In the genomic region with DNA sequence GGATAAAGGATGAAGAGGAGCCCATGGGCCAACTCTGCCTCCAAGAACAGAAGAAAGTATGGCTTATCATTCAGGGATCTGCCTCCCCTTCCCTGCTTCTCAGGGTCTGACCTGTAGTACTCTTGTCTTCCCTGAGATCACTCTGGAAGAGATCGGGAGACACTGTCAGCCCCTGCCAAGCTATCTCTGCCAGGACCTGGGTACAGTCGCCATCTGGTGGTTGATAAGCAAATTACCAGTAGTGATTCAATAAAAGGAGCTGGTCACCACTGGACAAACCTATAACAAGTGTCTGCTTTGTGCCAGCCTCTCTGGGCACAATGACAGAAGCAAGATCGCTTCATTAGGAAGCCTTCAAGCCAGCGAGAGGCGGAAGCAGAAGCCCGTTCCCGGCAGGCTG, we compare ENCODE assay signal across 10 mouse cellular contexts. TPM values are rescaled to one million over a fixed set of nuclear protein-coding genes. Genes with fewer than 3 reads are reported as not detected.
A peak's percentile ranks its signal among the peaks of the same experiment; 100 is the strongest.
DNase-seq lines count a peak whose midpoint lies in the region; ATAC-seq and TF ChIP-seq lines count a peak whose summit lies in the region.
"Had no signal": no experiment of that assay in that cellular context is flagged by ENCODE, and none has a peak within 500 bp of the region (broad histone marks: within the 10 kb centered on the region; RNA-seq: fewer than 3 reads in every experiment).

No protein-coding gene starts in this region.

- no peaks in the 10 kb centered on the region for H3K27me3 ChIP-seq in forebrain, embryonic 11.5 days (ENCODE audit: control insufficient read depth, insufficient read depth, low read length)
- no peaks in the 10 kb centered on the region for H3K27me3 ChIP-seq in liver, embryonic 14.5 days (ENCODE audit: control insufficient read depth, insufficient read depth, low read length)

- DNase-seq in heart, postnatal 4 days: peak; percentile 45
- DNase-seq in heart, adult 8-10 months (ENCODE audit: low spot score): no peak
- DNase-seq in 416B (ENCODE audit: low read depth) (peak; percentile 63), NIH3T3 (ENCODE audit: low read depth) (peak; percentile 75)
- peak; percentile 67 for DNase-seq in forebrain, embryonic 11.5 days (ENCODE audit: low spot score)
- DNase-seq in liver, embryonic 14.5 days (ENCODE audit: low read depth in 3 of 3, low spot score in 3 of 3): no peak
- no peak for DNase-seq in urinary bladder, postnatal 25 days (ENCODE audit: low spot score)

- no peak overlapping the region for H3K4me2 ChIP-seq in forebrain, embryonic 11.5 days (ENCODE audit: low read depth, low read length, severe bottlenecking)
- no peak overlapping the region for H3K4me2 ChIP-seq in liver, embryonic 14.5 days (ENCODE audit: low read depth)
- H3K4me2 ChIP-seq: embryonic facial prominence, embryonic 12.5 days; limb, embryonic 13.5 days had no signal

- WGBS in forebrain, embryonic 11.5 days: 30% methylated on average over 7 of the region's 7 CpGs
- 27% methylated on average over 7 of the region's 7 CpGs for WGBS in liver, embryonic 14.5 days (ENCODE audit: insufficient replicate concordance)
- WGBS in olfactory bulb, adult 2 months: 12% methylated on average over 7 of the region's 7 CpGs

- 0 out of 2 replicates have a peak, but pooled peaks have one; percentile 26 for ATAC-seq in forebrain, embryonic 11.5 days (replicated peaks; ENCODE audit: low FRiP score)
- no peak for ATAC-seq in liver, embryonic 14.5 days (ENCODE audit: insufficient read depth)

- peaks cover 5% of the 10 kb centered on the region for H3K4me1 ChIP-seq in forebrain, embryonic 11.5 days (replicated peaks; ENCODE audit: control insufficient read depth, insufficient read depth, low read length)
- peaks cover 0 to 5% of the 10 kb centered on the region in 2 experiments; a peak in 2 of 4 replicates for H3K4me1 ChIP-seq in liver, embryonic 14.5 days (replicated peaks; ENCODE audit: control insufficient read depth in 2 of 2, insufficient read depth in 2 of 2, low read length in 1 of 2)
- H3K4me1 ChIP-seq in olfactory bulb, adult 2 months (ENCODE audit: control insufficient read depth, insufficient read depth, low read length): 0 out of 2 replicates have a peak, but pooled peaks cover 12% of the 10 kb centered on the region

- H3K27ac ChIP-seq in forebrain, embryonic 11.5 days (ENCODE audit: low read depth, low read length): no peak overlapping the region
- H3K27ac ChIP-seq in liver, embryonic 14.5 days: no peak overlapping the region
- H3K27ac ChIP-seq in olfactory bulb, adult 2 months (ENCODE audit: insufficient read depth, low read depth, low read length): no peak overlapping the region
- H3K27ac ChIP-seq: embryonic facial prominence, embryonic 12.5 days; limb, embryonic 13.5 days had no signal

- no peaks in the 10 kb centered on the region for H3K36me3 ChIP-seq in forebrain, embryonic 11.5 days (ENCODE audit: control insufficient read depth, insufficient read depth, low read length)
- H3K36me3 ChIP-seq in liver, embryonic 14.5 days (replicated peaks; ENCODE audit: control insufficient read depth, insufficient read depth, low read depth): no peaks in the 10 kb centered on the region
- H3K36me3 ChIP-seq: embryonic facial prominence, embryonic 12.5 days; limb, embryonic 13.5 days had no signal

- no peak overlapping the region for H3K9ac ChIP-seq in forebrain, embryonic 11.5 days (ENCODE audit: low read length)
- no peak overlapping the region for H3K9ac ChIP-seq in liver, embryonic 14.5 days (replicated peaks)
- H3K9ac ChIP-seq: embryonic facial prominence, embryonic 12.5 days; limb, embryonic 13.5 days had no signal

- TF ChIP-seq CTCF in liver, embryonic 14.5 days (IDR thresholded peaks at IDR 0.05; ENCODE audit: low read depth): peak; percentile 75
- TF ChIP-seq CTCF in olfactory bulb, adult 2 months (IDR thresholded peaks at IDR 0.05; ENCODE audit: insufficient read depth, low read depth, low read length): peak; percentile 31

- TF ChIP-seq EP300 in liver, embryonic 14.5 days (IDR thresholded peaks at IDR 0.05; ENCODE audit: low read depth): no peak

- H3K4me3 ChIP-seq in forebrain, embryonic 11.5 days (ENCODE audit: low read depth, low read length): no peak overlapping the region
- H3K4me3 ChIP-seq in liver, embryonic 14.5 days (ENCODE audit: insufficient read depth in 1 of 2, low read depth in 2 of 2, low read length in 2 of 2): no peak overlapping the region
- no peak overlapping the region for H3K4me3 ChIP-seq in olfactory bulb, adult 2 months (ENCODE audit: insufficient read depth, low read depth, low read length)
- H3K4me3 ChIP-seq: embryonic facial prominence, embryonic 12.5 days; limb, embryonic 13.5 days had no signal

- no peak for TF ChIP-seq POLR2A in olfactory bulb, adult 2 months (IDR thresholded peaks at IDR 0.05; ENCODE audit: insufficient read depth, low read depth, low read length)

- H3K9me3 ChIP-seq in forebrain, embryonic 11.5 days (ENCODE audit: control insufficient read depth, low read length): no peaks in the 10 kb centered on the region
- H3K9me3 ChIP-seq in liver, embryonic 14.5 days (ENCODE audit: control insufficient read depth, low read length): no peaks in the 10 kb centered on the region
- H3K9me3 ChIP-seq: embryonic facial prominence, embryonic 12.5 days; limb, embryonic 13.5 days had no signal

RNA-seq across cellular contexts. Expression of a gene that starts 20.9 kb away (rescaled TPM):
- 10 to 100 TPM; 16.8 to 17.6 TPM for total RNA-seq in heart, postnatal 4 days (2021)
- total RNA-seq in heart, adult 8-10 months (2022): 10 to 100 TPM; 16.8 to 20.4 (median 18.6) TPM
- 9.1 and 10.6 TPM in 2 replicates for polyA plus RNA-seq in forebrain, embryonic 11.5 days (2014; fragmentation: Nextera tagmentation; extraction: Ambion mirVana)
- 1.9 and 2.7 TPM in 2 replicates for polyA plus RNA-seq in liver, embryonic 14.5 days (2012; rRNA removed)
- polyA plus RNA-seq in liver, embryonic 14.5 days (2014; fragmentation: Nextera tagmentation; extraction: Ambion mirVana): 1.3 and 1.8 TPM in 2 replicates
- not detected in 2 replicates for polyA plus RNA-seq in olfactory bulb, adult 2 months (2012; ENCODE audit: insufficient read depth, insufficient read length, low replicate concordance, missing spikeins)

Comparison
In these comparisons a context has a peak if more than half of its experiments do, and no peak if none do; other contexts are left out.
1. DNase-seq: peak in heart, postnatal 4 days (single experiment), 416B (single experiment), NIH3T3 (single experiment) and forebrain, embryonic 11.5 days (single experiment); none in heart, adult 8-10 months (single experiment), liver, embryonic 14.5 days (0 of 3) and urinary bladder, postnatal 25 days (single experiment).